Mouse (Mus musculus): ENCODE measurements at regions not wholly inside any gene's neighbourhood (a gene's known extent, or its start where the extent isn't known, plus 50 kb on each side); places are given as distances from the start of the nearest gene placed in this dataset.

DNA sequence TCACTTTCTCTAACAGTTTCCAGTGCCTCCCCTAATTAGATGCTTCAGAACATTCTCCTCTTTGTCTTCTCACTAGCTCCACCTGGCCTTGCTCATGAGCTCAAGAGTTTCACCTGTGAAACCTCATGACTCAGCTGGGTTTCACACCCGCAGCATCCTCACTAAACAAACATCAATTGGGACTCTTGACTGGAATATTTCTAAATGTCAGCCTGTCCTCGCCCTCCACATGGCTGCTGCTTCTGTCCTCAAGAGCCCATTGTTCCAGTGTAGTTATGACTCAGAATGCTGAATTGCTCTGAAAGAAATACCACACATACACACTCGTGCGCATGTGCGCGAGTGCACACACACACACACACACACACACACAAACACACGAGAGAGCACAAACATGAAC is 407.2 kb downstream of the Prss52 start:
- H3K9ac ChIP-seq, result no peak overlapping the region
- H3K36me3 ChIP-seq, result no peaks in the 10 kb centered on the region
- WGBS, result 88% methylated on average over 7 of the region's 7 CpGs
- no peak overlapping the region for H3K27ac ChIP-seq (replicated peaks)
- no peak overlapping the region for H3K4me3 ChIP-seq (replicated peaks)
- no peak for ATAC-seq (ENCODE audit: insufficient number of reproducible peaks, low FRiP score, low TSS enrichment, low read depth)
- H3K27me3 ChIP-seq, result no peaks in the 10 kb centered on the region
- H3K4me1 ChIP-seq, result no peaks in the 10 kb centered on the region
- no peaks in the 10 kb centered on the region; the same call in 1 of the 2 replicates for H3K9me3 ChIP-seq (replicated peaks)
- no peak overlapping the region for H3K4me2 ChIP-seq (replicated peaks)

- Histone ChIP-seq H3K4me1 (no peaks in the 10 kb centered on the region), H3K36me3 (no peaks in the 10 kb centered on the region), H3K27ac (replicated peaks) (no peak overlapping the region), H3K9ac (no peak overlapping the region), H3K4me2 (replicated peaks) (no peak overlapping the region), H3K27me3 (no peaks in the 10 kb centered on the region), H3K4me3 (replicated peaks) (no peak overlapping the region), H3K9me3 (replicated peaks) (no peaks in the 10 kb centered on the region; the same call in 1 of the 2 replicates)
- WGBS, result 50% methylated on average over 7 of the region's 7 CpGs
- no peak for ATAC-seq (ENCODE audit: insufficient number of reproducible peaks, low FRiP score, low TSS enrichment, low read depth)
Observed at GRCm38 (mm10) chr14:64512726-64513125, 408.6 kb downstream of the Prss52 start.

- no peaks in the 10 kb centered on the region; the same call in 1 of the 2 replicates for H3K9me3 ChIP-seq (replicated peaks)
- WGBS, result 44% methylated on average over 7 of the region's 7 CpGs
- H3K36me3 ChIP-seq, result no peaks in the 10 kb centered on the region
- H3K27me3 ChIP-seq, result no peaks in the 10 kb centered on the region
- H3K27ac ChIP-seq (replicated peaks), result no peak overlapping the region
- no peak overlapping the region for H3K4me3 ChIP-seq (replicated peaks)
- no peaks in the 10 kb centered on the region for H3K4me1 ChIP-seq
- no peak overlapping the region for H3K9ac ChIP-seq
- no peak for ATAC-seq (ENCODE audit: insufficient number of reproducible peaks, low FRiP score, low TSS enrichment, low read depth)
- no peak overlapping the region for H3K4me2 ChIP-seq (replicated peaks)
Observed at GRCm38 (mm10) chr14:64517584-64518195, 413.6 kb downstream of the Prss52 start.

GRCm38 (mm10) chr14:64524641-64525040 is 420.6 kb downstream of the Prss52 start:
- ATAC-seq (ENCODE audit: insufficient number of reproducible peaks, low FRiP score, low TSS enrichment, low read depth), result no peak

DNA sequence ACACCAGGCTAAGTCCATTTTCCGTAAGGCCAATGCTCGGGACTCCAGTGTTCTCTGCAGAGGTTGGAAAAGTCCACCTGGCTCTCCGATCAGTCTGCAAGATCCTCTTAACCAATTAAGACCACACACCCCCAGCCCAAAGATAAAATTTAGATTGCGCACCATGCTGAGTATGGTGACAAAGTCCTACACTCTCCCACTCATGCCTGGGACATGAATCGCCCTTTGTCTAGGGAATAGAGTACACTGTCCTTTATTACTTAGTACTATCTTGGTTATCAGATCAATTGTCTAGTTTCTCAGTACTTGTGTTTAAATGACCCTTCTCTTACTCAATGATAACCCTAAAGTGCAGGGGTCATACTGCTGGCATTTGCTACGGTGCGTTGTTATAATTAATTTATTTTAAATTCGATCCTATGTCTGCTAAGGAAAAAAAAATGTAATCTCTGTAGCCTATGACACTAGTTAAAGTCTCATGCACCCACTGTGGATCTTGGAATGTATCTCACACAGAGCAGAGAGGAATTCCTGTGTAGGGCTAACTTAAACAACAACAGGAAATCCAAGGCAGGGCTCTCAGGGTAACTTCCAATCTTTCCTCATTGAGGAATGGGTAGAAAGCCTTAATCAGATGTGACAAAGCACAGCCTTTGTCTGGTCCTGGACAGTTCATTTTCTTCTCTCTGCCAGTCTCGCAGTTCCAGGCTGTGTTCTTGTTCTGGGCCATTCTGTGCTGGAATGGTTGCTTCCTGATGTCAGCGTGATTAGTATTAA is 421.4 kb downstream of the Prss52 start:
- H3K27ac ChIP-seq (replicated peaks), result no peak overlapping the region
- WGBS, result 65% methylated on average over 10 of the region's 10 CpGs
- no peaks in the 10 kb centered on the region for H3K4me1 ChIP-seq
- no peaks in the 10 kb centered on the region for H3K27me3 ChIP-seq
- no peaks in the 10 kb centered on the region for H3K36me3 ChIP-seq
- no peak overlapping the region for H3K4me3 ChIP-seq (replicated peaks)
- H3K9me3 ChIP-seq (replicated peaks), result no peaks in the 10 kb centered on the region
- H3K9ac ChIP-seq, result no peak overlapping the region
- no peak for ATAC-seq (ENCODE audit: insufficient number of reproducible peaks, low FRiP score, low TSS enrichment, low read depth)
- no peak overlapping the region for H3K4me2 ChIP-seq (replicated peaks)

More at GRCm38 (mm10) chr14:64524641-64525040, 420.6 kb downstream of the Prss52 start:
- H3K4me3 ChIP-seq (replicated peaks), result no peak overlapping the region
- H3K4me2 ChIP-seq (replicated peaks), result no peak overlapping the region
- no peaks in the 10 kb centered on the region for H3K36me3 ChIP-seq
- H3K27ac ChIP-seq (replicated peaks), result no peak overlapping the region
- 38% methylated on average over 8 of the region's 8 CpGs for WGBS
- H3K9me3 ChIP-seq (replicated peaks), result no peaks in the 10 kb centered on the region
- no peaks in the 10 kb centered on the region for H3K27me3 ChIP-seq
- H3K9ac ChIP-seq, result no peak overlapping the region
- H3K4me1 ChIP-seq, result no peaks in the 10 kb centered on the region

GRCm38 (mm10) chr14:64530541-64530940 is 426.5 kb downstream of the Prss52 start:
- Histone ChIP-seq H3K9ac (no peak overlapping the region), H3K4me1 (no peaks in the 10 kb centered on the region), H3K4me3 (replicated peaks) (no peak overlapping the region), H3K36me3 (no peaks in the 10 kb centered on the region), H3K9me3 (replicated peaks) (no peaks in the 10 kb centered on the region), H3K27me3 (no peaks in the 10 kb centered on the region), H3K4me2 (replicated peaks) (no peak overlapping the region), H3K27ac (replicated peaks) (no peak overlapping the region)
- WGBS, result 68% methylated on average over 3 of the region's 3 CpGs
- ATAC-seq (ENCODE audit: insufficient number of reproducible peaks, low FRiP score, low TSS enrichment, low read depth), result no peak

DNA sequence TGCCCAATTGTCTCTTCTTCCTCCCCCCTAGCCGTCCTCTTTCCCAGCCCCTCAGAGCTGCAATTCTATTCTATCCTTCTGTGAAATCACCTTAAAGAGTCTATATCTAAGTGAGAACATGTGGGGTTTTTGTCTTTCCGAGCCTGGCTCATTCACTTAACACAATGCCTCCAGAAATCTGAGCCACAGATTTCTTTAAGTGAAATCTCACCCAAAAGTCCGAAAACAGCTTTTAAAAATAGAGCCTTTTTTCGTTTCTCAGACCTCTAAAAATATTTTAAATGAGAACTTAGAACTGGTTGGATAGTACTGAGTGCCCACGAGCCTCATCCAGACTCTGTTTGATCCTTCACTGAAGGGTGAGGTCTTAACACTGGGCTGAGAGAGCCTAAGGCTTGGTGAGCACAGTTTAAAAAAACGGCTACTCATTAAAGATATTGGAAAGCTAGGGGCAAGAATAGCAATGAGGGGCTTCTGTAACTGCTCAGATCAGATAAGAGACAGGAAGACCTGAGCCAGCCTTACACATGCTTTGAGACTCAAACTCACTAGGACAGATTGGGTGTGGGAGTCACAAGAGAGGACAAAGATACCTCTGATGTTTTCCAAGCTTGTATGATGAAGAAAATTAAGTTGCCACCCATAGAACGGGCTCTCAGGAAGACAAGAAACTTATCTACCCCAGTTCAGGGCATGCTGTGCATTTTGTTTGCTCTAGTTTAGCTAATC is 427.3 kb downstream of the Prss52 start:
- Histone ChIP-seq H3K36me3 (no peaks in the 10 kb centered on the region), H3K9me3 (replicated peaks) (no peaks in the 10 kb centered on the region), H3K4me2 (replicated peaks) (no peak overlapping the region), H3K4me3 (replicated peaks) (no peak overlapping the region), H3K27me3 (no peaks in the 10 kb centered on the region), H3K27ac (replicated peaks) (no peak overlapping the region), H3K9ac (no peak overlapping the region), H3K4me1 (no peaks in the 10 kb centered on the region)
- 48% methylated on average over 7 of the region's 7 CpGs for WGBS
- no peak for ATAC-seq (ENCODE audit: insufficient number of reproducible peaks, low FRiP score, low TSS enrichment, low read depth)

- no peak for ATAC-seq (ENCODE audit: insufficient number of reproducible peaks, low FRiP score, low TSS enrichment, low read depth)
- no peak overlapping the region for H3K4me3 ChIP-seq (replicated peaks)
- H3K4me2 ChIP-seq (replicated peaks), result no peak overlapping the region
- no peak overlapping the region for H3K9ac ChIP-seq
- no peak overlapping the region for H3K27ac ChIP-seq (replicated peaks)
- no peaks in the 10 kb centered on the region for H3K36me3 ChIP-seq
- no peaks in the 10 kb centered on the region for H3K9me3 ChIP-seq (replicated peaks)
- H3K27me3 ChIP-seq, result no peaks in the 10 kb centered on the region
- 81% methylated on average over 5 of the region's 5 CpGs for WGBS
- H3K4me1 ChIP-seq, result no peaks in the 10 kb centered on the region
Observed at GRCm38 (mm10) chr14:64532351-64532750, 428.3 kb downstream of the Prss52 start.

DNA sequence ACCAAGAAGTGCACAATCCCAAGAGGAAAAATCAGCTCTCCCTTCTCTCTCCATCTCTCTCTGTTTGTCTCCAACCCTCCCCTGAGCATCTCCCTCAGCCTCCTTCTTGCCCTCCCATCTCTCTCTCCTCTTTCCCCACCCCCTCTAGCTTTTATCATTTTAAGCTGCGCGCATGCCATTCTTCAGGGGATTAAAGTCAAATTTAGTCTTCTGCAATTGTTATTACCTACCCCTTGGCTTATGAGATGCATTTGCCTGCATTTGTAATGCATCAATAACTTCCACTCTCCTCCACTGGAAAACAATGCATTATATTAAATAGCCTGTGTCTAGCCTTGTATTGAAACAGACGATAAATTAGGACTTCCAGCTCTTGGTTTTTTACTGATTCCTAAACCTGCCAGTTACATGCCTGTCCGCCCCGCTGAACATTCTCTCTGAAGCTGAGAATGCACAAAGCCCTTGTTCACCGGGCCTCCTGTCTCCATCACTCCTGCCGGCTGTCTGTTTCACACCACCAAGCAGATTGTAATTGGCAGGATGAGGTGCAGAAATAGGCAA is 429.6 kb downstream of the Prss52 start:
- H3K27me3 ChIP-seq, result no peaks in the 10 kb centered on the region
- 27% methylated on average over 7 of the region's 7 CpGs for WGBS

DNA sequence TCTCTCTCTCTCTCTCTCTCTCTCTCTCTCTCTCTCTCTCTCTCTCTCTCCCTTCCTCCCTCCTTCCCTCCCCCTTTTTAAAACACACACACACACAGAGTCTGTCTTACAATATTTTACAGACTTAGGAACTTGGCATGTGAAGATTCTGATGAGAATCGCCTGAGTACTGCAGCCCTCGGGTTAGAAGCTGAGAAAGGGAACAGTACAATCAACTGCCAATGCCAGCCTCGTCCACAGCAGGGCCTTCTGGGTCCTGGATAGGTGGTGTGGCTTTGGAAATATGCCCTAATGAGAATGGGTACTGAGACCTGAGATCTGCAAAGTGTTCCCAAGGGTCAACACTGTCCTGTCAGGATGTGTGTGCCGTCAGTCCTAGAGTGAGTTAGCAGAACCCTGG is 430.1 kb downstream of the Prss52 start:
- Histone ChIP-seq H3K27me3 (no peaks in the 10 kb centered on the region), H3K4me1 (no peaks in the 10 kb centered on the region), H3K4me2 (replicated peaks) (no peak overlapping the region), H3K4me3 (replicated peaks) (no peak overlapping the region), H3K9me3 (replicated peaks) (no peaks in the 10 kb centered on the region), H3K27ac (replicated peaks) (no peak overlapping the region), H3K9ac (no peak overlapping the region), H3K36me3 (no peaks in the 10 kb centered on the region)
- no peak for ATAC-seq (ENCODE audit: insufficient number of reproducible peaks, low FRiP score, low TSS enrichment, low read depth)
- 34% methylated on average over 4 of the region's 4 CpGs for WGBS

More for the DNA sequence above, 429.6 kb downstream of the Prss52 start:
- ATAC-seq (ENCODE audit: insufficient number of reproducible peaks, low FRiP score, low TSS enrichment, low read depth), result no peak
- Histone ChIP-seq H3K27ac (replicated peaks) (no peak overlapping the region), H3K9me3 (replicated peaks) (no peaks in the 10 kb centered on the region), H3K9ac (no peak overlapping the region), H3K4me3 (replicated peaks) (no peak overlapping the region), H3K4me1 (no peaks in the 10 kb centered on the region), H3K36me3 (no peaks in the 10 kb centered on the region), H3K4me2 (replicated peaks) (no peak overlapping the region)

DNA sequence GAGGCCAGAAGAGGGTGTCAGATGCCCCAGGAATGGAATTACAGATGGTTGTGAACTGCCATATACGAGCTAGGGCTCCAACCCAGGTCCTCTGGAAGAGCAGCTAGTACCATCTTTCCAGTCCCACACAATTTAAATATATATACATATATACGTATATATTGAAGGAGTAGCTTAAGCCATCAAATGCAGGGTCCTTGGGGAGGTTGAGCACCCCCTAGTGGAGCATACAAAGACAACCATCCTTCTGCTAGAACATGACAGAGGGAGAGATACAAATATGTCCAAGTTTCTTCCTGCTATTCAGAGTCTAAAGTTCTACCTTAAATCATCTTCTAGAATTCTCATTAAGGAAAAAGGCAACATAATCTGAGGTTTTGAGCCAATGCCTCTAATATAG is 435.4 kb downstream of the Prss52 start:
- Histone ChIP-seq H3K9ac (no peak overlapping the region), H3K4me2 (replicated peaks) (no peak overlapping the region), H3K4me1 (no peaks in the 10 kb centered on the region), H3K4me3 (replicated peaks) (no peak overlapping the region), H3K27ac (replicated peaks) (no peak overlapping the region), H3K9me3 (replicated peaks) (no peaks in the 10 kb centered on the region), H3K27me3 (no peaks in the 10 kb centered on the region), H3K36me3 (no peaks in the 10 kb centered on the region)
- WGBS, result 54% methylated on average over 2 of the region's 2 CpGs
- ATAC-seq (ENCODE audit: insufficient number of reproducible peaks, low FRiP score, low TSS enrichment, low read depth), result no peak
